Mouse (Mus musculus): ENCODE results near the gene St3gal6. TPM values are rescaled to one million over a fixed set of nuclear protein-coding genes. Genes with fewer than 3 reads are reported as not detected.

Gene St3gal6
- polyA plus RNA-seq, 1 experiment from 2014 or later: 14.7 TPM

DNA sequence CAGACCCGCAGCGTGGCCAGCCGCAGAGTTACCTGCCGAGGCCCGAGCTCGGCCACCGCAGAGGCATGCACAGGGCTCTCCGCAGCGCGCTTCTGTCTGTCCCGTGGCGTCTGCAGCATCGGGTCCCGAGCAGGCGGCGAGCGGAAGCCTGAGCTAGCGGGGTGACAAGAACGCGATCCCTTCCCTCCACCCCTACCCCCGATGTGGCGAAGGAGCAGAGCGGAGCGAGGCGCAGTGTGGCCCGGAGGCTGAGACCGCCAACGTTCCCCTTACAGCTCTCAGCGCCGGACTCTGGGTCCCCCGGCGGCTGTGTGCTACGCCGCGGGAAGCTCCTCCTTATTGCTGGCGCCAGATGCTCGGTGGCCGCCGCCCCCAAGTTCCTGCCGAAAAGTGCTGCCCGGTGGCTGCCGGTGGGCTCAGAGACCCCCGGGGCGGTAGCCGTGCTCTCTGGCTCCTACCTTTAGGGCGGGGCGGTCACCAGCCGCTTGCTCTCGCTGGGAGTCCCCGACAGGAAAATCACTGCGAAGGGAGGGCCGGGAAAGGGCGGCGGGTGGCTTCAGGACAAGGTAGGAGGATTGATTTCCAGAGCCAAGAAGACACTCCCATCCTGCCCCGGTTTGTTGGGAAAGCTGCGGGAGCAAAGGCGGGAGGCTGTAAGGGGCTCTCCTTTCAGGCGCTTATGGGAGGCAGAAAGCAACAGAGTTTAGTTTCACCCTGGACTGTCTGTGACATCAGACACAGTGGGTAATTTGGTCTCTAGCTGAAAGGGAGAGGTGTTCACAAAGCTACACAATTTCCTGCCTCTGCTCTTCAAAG lies 791 bp downstream of the St3gal6 start:
- ATAC-seq (ENCODE audit: insufficient read depth, low FRiP score): peak; percentile 88
- WGBS: under 1% methylated on average over 53 of the region's 58 CpGs
- Histone ChIP-seq H3K9ac (ENCODE audit: low read length) (peak overlapping the region; percentile 82), H3K27ac (ENCODE audit: low read length) (peak overlapping the region; percentile 31), H3K9me3 (replicated peaks; ENCODE audit: control insufficient read depth, low read length) (no peaks in the 10 kb centered on the region), H3K4me1 (ENCODE audit: control insufficient read depth, insufficient read depth, low read length) (peaks cover 4% of the 10 kb centered on the region; the same call in 1 of the 2 replicates), H3K4me2 (ENCODE audit: low read depth, low read length) (peak overlapping the region; percentile 94), H3K27me3 (ENCODE audit: control insufficient read depth, insufficient read depth, low read length) (no peaks in the 10 kb centered on the region), H3K4me3 (replicated peaks; ENCODE audit: low read length) (peak overlapping the region; percentile 64), H3K36me3 (ENCODE audit: control insufficient read depth, insufficient read depth, low read length) (no peaks in the 10 kb centered on the region)

GRCm38 (mm10) chr16:58522677-58523043 lies 1.4 kb downstream of the St3gal6 start:
- Histone ChIP-seq H3K9me3 (replicated peaks; ENCODE audit: control insufficient read depth, low read length) (no peaks in the 10 kb centered on the region), H3K4me1 (ENCODE audit: control insufficient read depth, insufficient read depth, low read length) (peaks cover 4% of the 10 kb centered on the region; the same call in 1 of the 2 replicates), H3K27me3 (ENCODE audit: control insufficient read depth, insufficient read depth, low read length) (no peaks in the 10 kb centered on the region), H3K27ac (ENCODE audit: low read length) (peak overlapping the region; percentile 31), H3K36me3 (ENCODE audit: control insufficient read depth, insufficient read depth, low read length) (no peaks in the 10 kb centered on the region), H3K4me2 (ENCODE audit: low read depth, low read length) (peak overlapping the region; percentile 94), H3K9ac (ENCODE audit: low read length) (peak overlapping the region; percentile 82), H3K4me3 (replicated peaks; ENCODE audit: low read length) (peak overlapping the region; percentile 64)
- ATAC-seq (ENCODE audit: insufficient read depth, low FRiP score): peak; percentile 30; the same call in 1 of the 2 replicates
- 1% methylated on average over 16 of the region's 16 CpGs for WGBS

DNA sequence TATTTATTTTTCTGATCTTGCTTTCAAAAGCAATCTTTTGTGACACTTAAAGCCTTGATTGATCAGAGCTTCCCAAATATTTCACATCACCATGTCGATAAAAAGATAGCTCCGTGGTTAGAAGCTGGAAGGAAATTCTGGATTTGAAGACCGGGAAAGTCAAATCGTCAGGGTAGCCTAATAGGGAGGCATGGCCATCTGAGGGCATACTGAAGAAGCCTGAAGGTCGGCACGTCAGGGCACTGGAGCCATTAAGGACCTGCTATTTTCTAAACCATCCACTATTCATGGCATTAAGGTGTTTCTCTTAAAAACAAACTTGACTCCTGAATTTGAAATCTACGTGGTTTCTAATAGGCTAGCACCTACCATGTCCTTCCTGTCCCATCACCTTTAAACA lies 2.1 kb downstream of the St3gal6 start:
- Histone ChIP-seq H3K4me3 (replicated peaks; ENCODE audit: low read length) (peak overlapping the region; percentile 64), H3K4me2 (ENCODE audit: low read depth, low read length) (peak overlapping the region; percentile 94), H3K27ac (ENCODE audit: low read length) (no peak overlapping the region), H3K9ac (ENCODE audit: low read length) (no peak overlapping the region; the same call in 1 of the 2 replicates), H3K9me3 (replicated peaks; ENCODE audit: control insufficient read depth, low read length) (no peaks in the 10 kb centered on the region), H3K4me1 (ENCODE audit: control insufficient read depth, insufficient read depth, low read length) (peaks cover 4% of the 10 kb centered on the region; the same call in 1 of the 2 replicates), H3K36me3 (ENCODE audit: control insufficient read depth, insufficient read depth, low read length) (no peaks in the 10 kb centered on the region), H3K27me3 (ENCODE audit: control insufficient read depth, insufficient read depth, low read length) (no peaks in the 10 kb centered on the region)
- 39% methylated on average over 7 of the region's 7 CpGs for WGBS
- ATAC-seq (ENCODE audit: insufficient read depth, low FRiP score): no peak

GRCm38 (mm10) chr16:58521182-58521581 lies 2.9 kb downstream of the St3gal6 start:
- no peak for ATAC-seq (ENCODE audit: insufficient read depth, low FRiP score)
- no peak overlapping the region for H3K9ac ChIP-seq (ENCODE audit: low read length)
- peaks cover 4% of the 10 kb centered on the region; the same call in 1 of the 2 replicates for H3K4me1 ChIP-seq (ENCODE audit: control insufficient read depth, insufficient read depth, low read length)
- H3K4me3 ChIP-seq (replicated peaks; ENCODE audit: low read length): no peak overlapping the region; the same call in 1 of the 2 replicates
- H3K36me3 ChIP-seq (ENCODE audit: control insufficient read depth, insufficient read depth, low read length): no peaks in the 10 kb centered on the region
- no peaks in the 10 kb centered on the region for H3K9me3 ChIP-seq (replicated peaks; ENCODE audit: control insufficient read depth, low read length)
- no peaks in the 10 kb centered on the region for H3K27me3 ChIP-seq (ENCODE audit: control insufficient read depth, insufficient read depth, low read length)
- H3K4me2 ChIP-seq (ENCODE audit: low read depth, low read length): no peak overlapping the region; the same call in 1 of the 2 replicates
- whole genome bisulfite sequencing: 75% methylated on average over 4 of the region's 4 CpGs
- no peak overlapping the region for H3K27ac ChIP-seq (ENCODE audit: low read length)

- Histone ChIP-seq H3K4me2 (ENCODE audit: low read depth, low read length) (no peak overlapping the region), H3K36me3 (ENCODE audit: control insufficient read depth, insufficient read depth, low read length) (no peaks in the 10 kb centered on the region), H3K27me3 (ENCODE audit: control insufficient read depth, insufficient read depth, low read length) (no peaks in the 10 kb centered on the region), H3K27ac (ENCODE audit: low read length) (no peak overlapping the region), H3K4me1 (ENCODE audit: control insufficient read depth, insufficient read depth, low read length) (peaks cover 4% of the 10 kb centered on the region; the same call in 1 of the 2 replicates), H3K4me3 (replicated peaks; ENCODE audit: low read length) (no peak overlapping the region), H3K9me3 (replicated peaks; ENCODE audit: control insufficient read depth, low read length) (no peaks in the 10 kb centered on the region), H3K9ac (ENCODE audit: low read length) (no peak overlapping the region)
- WGBS: 90% methylated on average over 6 of the region's 6 CpGs
- ATAC-seq (ENCODE audit: insufficient read depth, low FRiP score): no peak
These were observed 3.6 kb downstream of the St3gal6 start for GRCm38 (mm10) chr16:58520457-58520856.

DNA sequence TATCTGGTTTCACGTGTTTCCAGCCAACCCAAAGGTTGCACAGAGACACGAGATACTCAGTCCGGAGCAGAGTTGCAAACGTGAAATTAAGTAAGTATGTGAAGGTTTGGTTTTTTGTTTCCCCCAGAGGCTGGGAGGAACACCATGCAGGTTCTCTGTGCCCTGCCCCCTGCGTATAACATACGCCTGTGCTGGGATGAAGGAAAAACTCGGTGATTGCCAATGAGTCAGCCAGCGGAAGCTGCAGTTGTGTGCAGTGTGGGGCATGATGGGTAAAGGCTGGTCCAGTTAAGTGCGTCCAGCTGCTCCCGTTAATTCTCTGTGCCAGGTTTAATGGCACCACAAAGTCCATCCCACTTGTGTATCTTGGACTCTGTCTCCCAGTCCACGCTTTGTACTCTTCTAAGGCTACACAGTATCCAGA lies 4.4 kb downstream of the St3gal6 start:
- Histone ChIP-seq H3K4me2 (ENCODE audit: low read depth, low read length) (no peak overlapping the region), H3K27ac (ENCODE audit: low read length) (no peak overlapping the region), H3K27me3 (ENCODE audit: control insufficient read depth, insufficient read depth, low read length) (no peaks in the 10 kb centered on the region), H3K9ac (ENCODE audit: low read length) (no peak overlapping the region), H3K36me3 (ENCODE audit: control insufficient read depth, insufficient read depth, low read length) (no peaks in the 10 kb centered on the region), H3K9me3 (replicated peaks; ENCODE audit: control insufficient read depth, low read length) (no peaks in the 10 kb centered on the region), H3K4me1 (ENCODE audit: control insufficient read depth, insufficient read depth, low read length) (peaks cover 4% of the 10 kb centered on the region; the same call in 1 of the 2 replicates), H3K4me3 (replicated peaks; ENCODE audit: low read length) (no peak overlapping the region)
- 78% methylated on average over 11 of the region's 11 CpGs for WGBS
- no peak for ATAC-seq (ENCODE audit: insufficient read depth, low FRiP score)

DNA sequence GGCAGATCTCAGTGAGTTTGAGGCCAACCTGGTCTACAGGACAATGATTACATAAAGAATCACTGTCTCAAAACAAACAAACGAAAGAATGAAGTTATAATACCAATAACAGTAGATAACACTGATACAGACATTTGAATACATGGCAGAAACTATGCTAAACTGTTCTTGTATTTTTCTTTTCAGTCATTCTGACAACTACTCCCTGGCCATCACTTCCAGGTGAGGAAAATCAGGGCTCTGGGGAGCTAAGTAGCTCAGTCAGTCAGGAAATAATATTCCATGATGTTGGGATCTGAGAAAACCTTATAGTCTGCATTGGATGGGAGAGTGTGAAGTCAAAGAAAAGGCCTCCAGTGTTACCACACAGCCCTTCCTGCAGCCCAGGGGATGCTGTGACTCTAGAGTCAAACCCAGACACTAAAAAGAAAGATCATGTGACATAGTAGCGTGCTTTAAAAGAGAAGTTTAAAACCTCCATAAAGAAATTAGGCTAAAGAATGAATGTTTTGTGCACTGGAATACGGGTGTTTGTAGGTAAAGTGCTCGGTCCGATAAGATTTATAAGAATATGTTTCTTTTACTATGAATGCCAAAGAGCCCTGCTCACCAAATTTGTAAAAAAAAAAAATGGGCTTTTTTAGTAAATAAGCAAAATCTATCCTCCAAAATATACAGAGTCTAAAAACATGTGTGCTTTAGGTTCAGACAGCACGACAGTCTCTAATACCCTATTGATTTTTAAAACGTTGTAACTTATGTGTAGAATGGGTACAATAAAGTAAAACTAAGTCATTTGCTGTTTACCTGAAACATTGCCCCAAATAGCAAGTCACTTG lies 6.9 kb downstream of the St3gal6 start:
- H3K4me3 ChIP-seq (replicated peaks; ENCODE audit: low read length): no peak overlapping the region
- H3K36me3 ChIP-seq (ENCODE audit: control insufficient read depth, insufficient read depth, low read length): no peaks in the 10 kb centered on the region
- ATAC-seq (ENCODE audit: insufficient read depth, low FRiP score): no peak
- no peak overlapping the region for H3K9ac ChIP-seq (ENCODE audit: low read length)
- H3K27ac ChIP-seq (ENCODE audit: low read length): no peak overlapping the region
- H3K4me1 ChIP-seq (ENCODE audit: control insufficient read depth, insufficient read depth, low read length): peaks cover 9% of the 10 kb centered on the region
- no peak overlapping the region for H3K4me2 ChIP-seq (ENCODE audit: low read depth, low read length)
- no peaks in the 10 kb centered on the region for H3K9me3 ChIP-seq (replicated peaks; ENCODE audit: control insufficient read depth, low read length)
- 87% methylated on average over 7 of the region's 7 CpGs for WGBS
- H3K27me3 ChIP-seq (ENCODE audit: control insufficient read depth, insufficient read depth, low read length): no peaks in the 10 kb centered on the region

DNA sequence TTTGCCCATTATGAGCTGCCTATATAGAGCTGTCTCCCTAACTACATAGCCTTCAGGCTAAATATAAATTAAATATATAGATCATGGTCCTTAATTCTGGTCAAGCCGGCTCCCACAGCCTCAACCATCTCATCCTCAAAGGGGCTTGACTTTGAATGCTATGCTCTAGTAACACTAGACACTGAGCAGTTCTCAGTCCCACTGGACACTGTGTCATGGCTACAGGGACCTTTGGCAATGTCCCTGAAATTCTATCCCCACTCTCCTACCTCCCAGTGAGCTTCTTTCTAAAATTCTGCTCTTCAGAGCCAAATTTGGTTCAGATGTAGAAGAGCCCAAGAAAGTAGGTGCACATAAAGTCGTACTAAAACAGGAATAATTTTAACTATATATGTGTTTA lies 7.9 kb downstream of the St3gal6 start:
- no peaks in the 10 kb centered on the region for H3K27me3 ChIP-seq (ENCODE audit: control insufficient read depth, insufficient read depth, low read length)
- WGBS: 91% methylated on average over 2 of the region's 2 CpGs
- no peak overlapping the region for H3K27ac ChIP-seq (ENCODE audit: low read length)
- H3K4me2 ChIP-seq (ENCODE audit: low read depth, low read length): no peak overlapping the region
- no peak overlapping the region for H3K4me3 ChIP-seq (replicated peaks; ENCODE audit: low read length)
- H3K9ac ChIP-seq (ENCODE audit: low read length): no peak overlapping the region
- peaks cover 9% of the 10 kb centered on the region for H3K4me1 ChIP-seq (ENCODE audit: control insufficient read depth, insufficient read depth, low read length)
- no peak for ATAC-seq (ENCODE audit: insufficient read depth, low FRiP score)
- H3K9me3 ChIP-seq (replicated peaks; ENCODE audit: control insufficient read depth, low read length): no peaks in the 10 kb centered on the region
- no peaks in the 10 kb centered on the region for H3K36me3 ChIP-seq (ENCODE audit: control insufficient read depth, insufficient read depth, low read length)

- Histone ChIP-seq H3K27me3 (ENCODE audit: control insufficient read depth, insufficient read depth, low read length) (no peaks in the 10 kb centered on the region), H3K36me3 (ENCODE audit: control insufficient read depth, insufficient read depth, low read length) (no peaks in the 10 kb centered on the region), H3K4me3 (replicated peaks; ENCODE audit: low read length) (no peak overlapping the region), H3K27ac (ENCODE audit: low read length) (no peak overlapping the region), H3K4me2 (ENCODE audit: low read depth, low read length) (no peak overlapping the region), H3K9ac (ENCODE audit: low read length) (no peak overlapping the region), H3K4me1 (ENCODE audit: control insufficient read depth, insufficient read depth, low read length) (peaks cover 13% of the 10 kb centered on the region), H3K9me3 (replicated peaks; ENCODE audit: control insufficient read depth, low read length) (no peaks in the 10 kb centered on the region)
- 79% methylated on average over 9 of the region's 9 CpGs for WGBS
- ATAC-seq (ENCODE audit: insufficient read depth, low FRiP score): no peak
These were observed 9.5 kb downstream of the St3gal6 start for GRCm38 (mm10) chr16:58514565-58514964.
